18 mouse cellular contexts compared by ENCODE assay signal in genomic region chr10:93878732-93879131, GRCm38 (mm10). TPM values are rescaled to one million over a fixed set of nuclear protein-coding genes. Genes with fewer than 3 reads are reported as not detected.
"Had no signal": no experiment of that assay in that cellular context is flagged by ENCODE, and none has a peak within 500 bp of the region (broad histone marks: within the 10 kb centered on the region; RNA-seq: fewer than 3 reads in every experiment).

No protein-coding gene starts in this region.

- H3K9me3 ChIP-seq: neural tube, embryonic 15.5 days; stomach, embryonic 15.5 days had no signal

- H3K4me2 ChIP-seq: neural tube, embryonic 15.5 days; stomach, embryonic 15.5 days had no signal

- H3K4me1 ChIP-seq: stomach, embryonic 15.5 days had no signal

- H3K27ac ChIP-seq: neural tube, embryonic 15.5 days; stomach, embryonic 15.5 days; stomach, postnatal 0 days had no signal

- H3K27me3 ChIP-seq: neural tube, embryonic 15.5 days; stomach, embryonic 15.5 days had no signal

- H3K4me3 ChIP-seq: neural tube, embryonic 15.5 days; stomach, embryonic 15.5 days had no signal

- DNase-seq: retina, postnatal 1 day; right cerebral cortex, adult 18-20 months; right cerebral cortex, postnatal 14 days; right cerebral cortex, postnatal 25 days; right cerebral cortex, postnatal 4 days; spleen, adult 18-20 months; thymus, adult 18-20 months; thymus, adult 2 months; thymus, postnatal 14 days; thymus, postnatal 25 days; thymus, postnatal 36 days; thymus, postnatal 4 days had no signal

- H3K9ac ChIP-seq: neural tube, embryonic 15.5 days; stomach, embryonic 15.5 days had no signal

RNA-seq across cellular contexts. Expression of gene Usp44, which starts 47.4 kb away (rescaled TPM):
- total RNA-seq: neutrophil, adult 5-6 weeks had no signal
- polyA plus RNA-seq: spleen, adult 2 months; stomach, postnatal 0 days; urinary bladder, adult 2 months had no signal
